Mouse (Mus musculus) effector memory CD4-positive, alpha-beta T cell, adult 5 months (primary cell): Measurements from ENCODE around the gene St6galnac4. TPM values are rescaled to one million over a fixed set of nuclear protein-coding genes. Genes with fewer than 3 reads are reported as not detected.

Source experiments
- polyA plus RNA-seq: library from polyadenylated mRNA; unstranded; fragments of 100-300 nt; shearing (Covaris generic); gene quantifications from one replicate; pipeline ENCODE4 v1.2.1, GENCODE M21; 2017

The St6galnac4 gene
- 25.4 TPM for polyA plus RNA-seq

GRCm38 (mm10) chr2:32586871-32587351 lies at the start of gene St6galnac4:
St6galnac4 (plus strand) TSS chr2:32587095.

GRCm38 (mm10) chr2:32570698-32571494 lies 16.0 kb upstream of the St6galnac4 start, which contains the start of gene Dpm2:
Dpm2 (plus strand) TSS chr2:32570858.

GRCm38 (mm10) chr2:32574497-32574896 lies 12.4 kb upstream of the St6galnac4 start, which contains the start of gene Pip5kl1:
Pip5kl1 (plus strand) TSS chr2:32574797.

GRCm38 (mm10) chr2:32575586-32576160 lies 11.2 kb upstream of the St6galnac4 start, which contains the start of gene 9430097D07Rik:
9430097D07Rik (minus strand) TSS chr2:32575684.

GRCm38 (mm10) chr2:32599409-32599808 lies 12.5 kb downstream of the St6galnac4 start, which contains the start of gene St6galnac6:
St6galnac6 (plus strand) TSS chr2:32599709.

GRCm38 (mm10) chr2:32621517-32621859 lies 34.6 kb downstream of the St6galnac4 start, which contains the start of gene Ak1:
Ak1 (plus strand) TSS chr2:32621758.

GRCm38 (mm10) chr2:32646379-32647056 lies 59.6 kb downstream of the St6galnac4 start, which contains the start of gene Eng:
Eng (plus strand) TSS chr2:32646595.

Other genes with a start within 250 kb of the St6galnac4 start
- gene Ciz1, start 234.8 kb upstream of the St6galnac4 start, polyA plus RNA-seq, result 118 TPM
- not detected for gene Dnm1, start 233.8 kb upstream of the St6galnac4 start, polyA plus RNA-seq
- 43.5 TPM for gene 1110008P14Rik, start 205.2 kb upstream of the St6galnac4 start, polyA plus RNA-seq
- gene Lcn2, start 198.8 kb upstream of the St6galnac4 start, polyA plus RNA-seq, result not detected
- 11.4 TPM for gene Ptges2, start 191.2 kb upstream of the St6galnac4 start, polyA plus RNA-seq
- gene Naif1, start 136.6 kb upstream of the St6galnac4 start, polyA plus RNA-seq, result 6.4 TPM
- 41.6 TPM for gene Slc25a25, start 135.7 kb upstream of the St6galnac4 start, polyA plus RNA-seq
- 148 TPM for gene Fam102a, start 51.8 kb upstream of the St6galnac4 start, polyA plus RNA-seq
- gene Dpm2, start 16.2 kb upstream of the St6galnac4 start, polyA plus RNA-seq, result 68.5 TPM
- gene Pip5kl1, start 12.3 kb upstream of the St6galnac4 start, polyA plus RNA-seq, result not detected
- gene 9430097D07Rik, start 11.4 kb upstream of the St6galnac4 start, polyA plus RNA-seq, result not detected
- 2.7 TPM for gene St6galnac6, start 12.6 kb downstream of the St6galnac4 start, polyA plus RNA-seq
- gene Ak1, start 34.7 kb downstream of the St6galnac4 start, polyA plus RNA-seq, result not detected
- not detected for gene Eng, start 59.5 kb downstream of the St6galnac4 start, polyA plus RNA-seq
- gene Fpgs, start 117.0 kb downstream of the St6galnac4 start, polyA plus RNA-seq, result 14.1 TPM
- 126 TPM for gene Cdk9, start 126.0 kb downstream of the St6galnac4 start, polyA plus RNA-seq
- gene Sh2d3c, start 134.0 kb downstream of the St6galnac4 start, polyA plus RNA-seq, result 62.7 TPM
- gene 6330409D20Rik, start 153.9 kb downstream of the St6galnac4 start, polyA plus RNA-seq, result not detected
- 39.1 TPM for gene Tor2a, start 170.1 kb downstream of the St6galnac4 start, polyA plus RNA-seq
- gene Ttc16, start 188.5 kb downstream of the St6galnac4 start, polyA plus RNA-seq, result 2.0 TPM
- 12.3 TPM for gene Ptrh1, start 188.7 kb downstream of the St6galnac4 start, polyA plus RNA-seq
- gene Cfap157, start 197.3 kb downstream of the St6galnac4 start, polyA plus RNA-seq, result 2.5 TPM